Mouse (Mus musculus) ES-Bruce4 (cell line): ENCODE measurements at regions not wholly inside any gene's neighbourhood (a gene's known extent, or its start where the extent isn't known, plus 50 kb on each side); places are given as distances from the start of the nearest gene placed in this dataset.

Experiments
- CTCF ChIP-seq: IDR thresholded peaks from one replicate; pipeline ENCODE4 v1.8.1; 2011; ENCODE audit warnings: low read depth, low read length
- EP300 ChIP-seq: IDR thresholded peaks from 2 replicates; pipeline ENCODE4 v1.6.1; 2011; ENCODE audit warnings: low read depth, low read length; ENCODE audit not compliant: insufficient read depth

DNA sequence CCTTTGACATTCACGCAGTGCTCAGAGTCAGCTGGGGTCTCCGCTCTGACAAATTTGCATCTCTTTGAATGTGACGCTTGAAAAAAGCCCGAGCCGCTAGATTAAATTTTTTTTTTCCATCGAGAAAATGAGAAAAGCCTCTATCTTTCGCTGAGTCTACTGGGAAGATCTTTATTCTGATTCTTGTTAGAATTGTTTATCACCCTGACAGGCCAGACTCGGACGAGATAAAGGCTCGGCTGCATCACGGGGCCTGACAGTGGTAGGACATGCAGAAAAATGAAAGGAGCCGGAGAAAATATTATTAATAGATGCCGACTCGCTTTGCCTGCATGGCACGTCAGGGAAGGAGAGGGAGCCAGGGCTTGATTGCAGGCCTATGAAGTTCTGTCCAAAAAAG lies 616.8 kb downstream of the Vrk1 start:
- TF ChIP-seq CTCF (no peak), EP300 (no peak)
